Mouse (Mus musculus): Measurements from ENCODE around the gene Cct4. TPM values are rescaled to one million over a fixed set of nuclear protein-coding genes. Genes with fewer than 3 reads are reported as not detected.

Cct4 gene
- total and polyA plus RNA-seq, 3 experiments, result 387 to 567 (median 552) TPM

DNA sequence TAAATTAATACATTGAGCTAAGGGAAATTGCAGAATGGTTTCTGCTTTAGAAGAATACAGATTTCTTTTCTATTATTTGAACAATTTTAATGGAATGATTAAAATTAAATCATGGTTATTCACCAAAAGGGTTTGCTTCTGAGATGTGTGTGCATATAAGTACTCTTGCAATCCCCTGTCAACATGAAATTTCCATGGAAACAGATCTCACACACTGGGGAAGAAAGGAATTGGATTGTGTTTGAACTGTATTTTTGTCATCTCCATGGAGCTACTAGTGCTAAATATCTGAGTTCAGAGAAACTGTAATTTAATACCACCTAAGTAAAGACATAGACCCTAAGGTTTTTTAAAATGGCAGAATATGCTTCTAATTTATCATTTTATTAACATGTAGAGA lies 59.3 kb downstream of the Cct4 start:
- Histone ChIP-seq H3K79me2 (ENCODE audit: control insufficient read depth, insufficient read depth, low read length, poor library complexity) (no peaks in the 10 kb centered on the region), H3K9me3 (replicated peaks; ENCODE audit: insufficient read depth, low read length) (no peaks in the 10 kb centered on the region), H3K4me1 (ENCODE audit: control insufficient read depth in 1 of 2, insufficient read depth in 2 of 2, low read length in 2 of 2) (no peaks in the 10 kb centered on the region), H3K27me3 (ENCODE audit: control insufficient read depth in 1 of 2, insufficient read depth in 2 of 2, low read length in 2 of 2) (no peaks in the 10 kb centered on the region; a peak in 1 of 4 replicates), H3K9ac (ENCODE audit: control insufficient read depth, low read depth, low read length, poor library complexity, severe bottlenecking) (no peak overlapping the region), H3K4me3 (ENCODE audit: control insufficient read depth in 1 of 2, insufficient read depth in 1 of 2, low read depth in 2 of 2, low read length in 2 of 2) (no peak overlapping the region), H3K36me3 (ENCODE audit: control insufficient read depth in 1 of 2, insufficient read depth in 2 of 2, low read length in 2 of 2) (no peaks in the 10 kb centered on the region), H3K27ac (ENCODE audit: control insufficient read depth, low read depth, low read length) (no peak overlapping the region)
- TF ChIP-seq SIN3A (IDR thresholded peaks at IDR 0.05; ENCODE audit: low read length) (no peak), JUND (IDR thresholded peaks at IDR 0.05; ENCODE audit: low read depth, low read length) (no peak), USF2 (IDR thresholded peaks at IDR 0.05; ENCODE audit: borderline replicate concordance in 1 of 2, insufficient read depth in 1 of 2, low read depth in 1 of 2, low read length in 2 of 2) (no peak), RCOR1 (IDR thresholded peaks at IDR 0.05; ENCODE audit: low read depth, low read length) (no peak), MAX (IDR thresholded peaks at IDR 0.05; ENCODE audit: low read length) (no peak), ZMIZ1 (IDR thresholded peaks at IDR 0.05; ENCODE audit: low read depth, low read length) (no peak), E2F4 (IDR thresholded peaks at IDR 0.05; ENCODE audit: borderline replicate concordance, low read depth, low read length) (no peak), POLR2AphosphoS5 (IDR thresholded peaks at IDR 0.05; ENCODE audit: borderline replicate concordance, low read depth, low read length) (no peak)
- DNase-seq (ENCODE audit: low read depth, low spot score), result no peak

DNA sequence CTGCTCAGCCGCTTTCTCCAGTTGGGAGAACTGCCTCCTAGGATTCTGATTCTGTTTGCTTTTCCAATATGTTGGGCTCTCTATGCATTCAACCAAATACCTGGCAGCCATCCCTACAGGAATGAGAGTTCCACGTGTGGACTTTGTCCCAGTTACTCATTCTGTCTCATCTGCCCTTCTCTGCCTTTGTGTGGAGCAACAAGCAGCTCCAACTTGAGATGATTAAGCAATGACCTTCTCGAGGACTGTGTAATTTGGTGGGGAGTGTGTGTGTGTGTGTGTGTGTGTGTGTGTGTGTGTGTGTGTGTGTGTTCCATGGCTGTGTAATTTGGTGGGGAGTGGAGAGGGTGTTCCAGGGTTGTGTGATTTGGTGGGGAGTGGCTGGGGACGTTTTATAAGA lies 62.0 kb downstream of the Cct4 start:
- H3K9ac ChIP-seq (ENCODE audit: control insufficient read depth, low read depth, low read length, poor library complexity, severe bottlenecking), result no peak overlapping the region
- no peak overlapping the region for H3K4me3 ChIP-seq (ENCODE audit: control insufficient read depth in 1 of 2, insufficient read depth in 1 of 2, low read depth in 2 of 2, low read length in 2 of 2)
- H3K9me3 ChIP-seq (replicated peaks; ENCODE audit: insufficient read depth, low read length), result no peaks in the 10 kb centered on the region
- H3K27ac ChIP-seq (ENCODE audit: control insufficient read depth, low read depth, low read length), result no peak overlapping the region
- no peak for DNase-seq (ENCODE audit: low read depth, low spot score)
- no peaks in the 10 kb centered on the region for H3K4me1 ChIP-seq (ENCODE audit: control insufficient read depth in 1 of 2, insufficient read depth in 2 of 2, low read length in 2 of 2)
- no peak for TF ChIP-seq ELF1 (IDR thresholded peaks at IDR 0.05; ENCODE audit: low read depth, low read length)
- no peak for TF ChIP-seq RAD21 (IDR thresholded peaks at IDR 0.05; ENCODE audit: low read depth, low read length)
- no peak for TF ChIP-seq USF1 (IDR thresholded peaks at IDR 0.05; ENCODE audit: low read depth, low read length)
- no peak for TF ChIP-seq E2F4 (IDR thresholded peaks at IDR 0.05; ENCODE audit: borderline replicate concordance, low read depth, low read length)
- TF ChIP-seq HCFC1 (IDR thresholded peaks at IDR 0.05; ENCODE audit: low read depth, low read length), result no peak
- TF ChIP-seq GABPA (IDR thresholded peaks at IDR 0.05; ENCODE audit: low read depth, low read length), result no peak
- H3K27me3 ChIP-seq (ENCODE audit: control insufficient read depth in 1 of 2, insufficient read depth in 2 of 2, low read length in 2 of 2), result no peaks in the 10 kb centered on the region; a peak in 1 of 4 replicates
- H3K79me2 ChIP-seq (ENCODE audit: control insufficient read depth, insufficient read depth, low read length, poor library complexity), result no peaks in the 10 kb centered on the region
- no peaks in the 10 kb centered on the region for H3K36me3 ChIP-seq (ENCODE audit: control insufficient read depth in 1 of 2, insufficient read depth in 2 of 2, low read length in 2 of 2)

Other genes starting within 250 kb of the Cct4 start
- 36.7 and 36.8 TPM in 2 replicates for gene B3gnt2, start 129.6 kb upstream of the Cct4 start, total RNA-seq (2012; rRNA removed)
- 10 to 100 TPM in 1 of 2 experiments, not detected in 1; 66.4 TPM for gene B3gnt2, start 129.6 kb upstream of the Cct4 start, polyA plus RNA-seq (2012; ENCODE audit: insufficient read depth in 1 of 2, insufficient read length in 2 of 2, low read depth in 1 of 2, low replicate concordance in 2 of 2, missing spikeins in 1 of 2)
- gene Zrsr1, start 18.5 kb upstream of the Cct4 start, total RNA-seq (2012; rRNA removed), result 10.4 and 11.3 TPM in 2 replicates
- gene Zrsr1, start 18.5 kb upstream of the Cct4 start, polyA plus RNA-seq (2012; ENCODE audit: insufficient read depth in 1 of 2, insufficient read length in 2 of 2, low read depth in 1 of 2, low replicate concordance in 2 of 2, missing spikeins in 1 of 2), result 10 to 100 TPM in 1 of 2 experiments, not detected in 1; 15.8 TPM
- gene Gm28048, start 8.4 kb upstream of the Cct4 start, total RNA-seq (2012; rRNA removed), result 11.8 and 15.0 TPM in 2 replicates
- gene Gm28048, start 8.4 kb upstream of the Cct4 start, polyA plus RNA-seq (2012; ENCODE audit: insufficient read depth in 1 of 2, insufficient read length in 2 of 2, low read depth in 1 of 2, low replicate concordance in 2 of 2, missing spikeins in 1 of 2), result 1 to 10 TPM in 1 of 2 experiments, not detected in 1; 8.6 TPM
- 113 and 128 TPM in 2 replicates for gene Commd1, start 8.1 kb upstream of the Cct4 start, total RNA-seq (2012; rRNA removed)
- gene Commd1, start 8.1 kb upstream of the Cct4 start, polyA plus RNA-seq (2012; ENCODE audit: insufficient read depth in 1 of 2, insufficient read length in 2 of 2, low read depth in 1 of 2, low replicate concordance in 2 of 2, missing spikeins in 1 of 2), result 100 to 1,000 TPM in 1 of 2 experiments, not detected in 1; 102 TPM
- gene Fam161a, start 17.0 kb downstream of the Cct4 start, total RNA-seq (2012; rRNA removed), result 0.27 and 0.65 TPM in 2 replicates
- 1 to 10 TPM in 1 of 2 experiments, not detected in 1; 1.0 TPM for gene Fam161a, start 17.0 kb downstream of the Cct4 start, polyA plus RNA-seq (2012; ENCODE audit: insufficient read depth in 1 of 2, insufficient read length in 2 of 2, low read depth in 1 of 2, low replicate concordance in 2 of 2, missing spikeins in 1 of 2)

All from MEL (cell line).